ENCODE assay signal across 17 mouse cellular contexts in the genomic region with DNA sequence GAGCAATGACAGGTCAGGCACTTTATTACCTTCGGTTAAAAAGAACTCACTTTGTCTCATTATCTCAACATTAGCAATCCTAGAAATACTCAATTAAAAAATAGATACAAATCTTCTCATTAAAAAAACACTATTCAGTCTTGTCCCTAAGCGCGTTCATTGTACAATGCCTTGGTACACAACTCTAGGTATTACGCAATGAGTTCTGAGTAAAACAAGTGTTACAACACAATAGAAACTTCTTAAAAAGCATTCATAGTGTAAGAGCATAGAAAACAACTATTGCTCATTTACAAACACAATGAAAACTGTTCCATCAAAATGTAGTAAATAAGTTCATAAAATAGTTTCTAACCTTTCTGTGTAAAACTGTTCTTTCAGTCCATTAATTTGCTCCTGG.
DNase-seq lines count a peak whose midpoint lies in the region; ATAC-seq and TF ChIP-seq lines count a peak whose summit lies in the region.
"Had no signal": no experiment of that assay in that cellular context is flagged by ENCODE, and none has a peak within 500 bp of the region (broad histone marks: within the 10 kb centered on the region; RNA-seq: fewer than 3 reads in every experiment).

No protein-coding gene starts in this region.

- ATAC-seq in heart, embryonic 12.5 days (ENCODE audit: insufficient number of reproducible peaks, low FRiP score) = no peak
- ATAC-seq in lung, postnatal 0 days = peak; percentile 60; the same call in 1 of the 2 replicates
- ATAC-seq in granulocyte monocyte progenitor cell, adult 5-6 weeks (replicated peaks; ENCODE audit: poor library complexity, severe bottlenecking) = peak; percentile 48; the same call in 1 of the 2 replicates
- no peak for ATAC-seq in forebrain, embryonic 15.5 days (replicated peaks)
- ATAC-seq: liver, embryonic 12.5 days had no signal

- no peak overlapping the region for H3K4me2 ChIP-seq in heart, embryonic 12.5 days
- no peak overlapping the region for H3K4me2 ChIP-seq in lung, postnatal 0 days (replicated peaks; ENCODE audit: low read depth, low read length)
- H3K4me2 ChIP-seq in forebrain, embryonic 15.5 days (replicated peaks) = no peak overlapping the region
- H3K4me2 ChIP-seq: embryonic facial prominence, embryonic 12.5 days; hindbrain, embryonic 14.5 days; liver, embryonic 12.5 days had no signal

- no peak for TF ChIP-seq CTCF in lung, postnatal 0 days (IDR thresholded peaks at IDR 0.05)

- 0 out of 2 replicates have a peak overlapping the region, but pooled peaks have one; percentile 56 for H3K27ac ChIP-seq in heart, embryonic 12.5 days (ENCODE audit: poor library complexity, severe bottlenecking)
- H3K27ac ChIP-seq in lung, postnatal 0 days (ENCODE audit: low read length) = no peak overlapping the region
- H3K27ac ChIP-seq in forebrain, embryonic 15.5 days (replicated peaks) = no peak overlapping the region
- H3K27ac ChIP-seq: heart, adult 2 months; hindbrain, embryonic 14.5 days; liver, embryonic 12.5 days had no signal

- no peaks in the 10 kb centered on the region for H3K9me3 ChIP-seq in heart, embryonic 12.5 days (replicated peaks)
- no peaks in the 10 kb centered on the region for H3K9me3 ChIP-seq in lung, postnatal 0 days (ENCODE audit: low read length)
- no peaks in the 10 kb centered on the region for H3K9me3 ChIP-seq in forebrain, embryonic 15.5 days
- H3K9me3 ChIP-seq: embryonic facial prominence, embryonic 12.5 days; liver, embryonic 12.5 days had no signal

- H3K4me1 ChIP-seq in heart, embryonic 12.5 days (replicated peaks) = peaks cover 58% of the 10 kb centered on the region
- peaks cover 24% of the 10 kb centered on the region; the same call in 1 of the 2 replicates for H3K4me1 ChIP-seq in lung, postnatal 0 days (ENCODE audit: insufficient read depth, low read depth, low read length)
- H3K4me1 ChIP-seq in forebrain, embryonic 15.5 days = peaks cover 24% of the 10 kb centered on the region

- no peaks in the 10 kb centered on the region for H3K27me3 ChIP-seq in heart, embryonic 12.5 days (replicated peaks)
- no peaks in the 10 kb centered on the region for H3K27me3 ChIP-seq in lung, postnatal 0 days (replicated peaks; ENCODE audit: insufficient read depth, low read length)
- H3K27me3 ChIP-seq in forebrain, embryonic 15.5 days = no peaks in the 10 kb centered on the region
- H3K27me3 ChIP-seq: embryonic facial prominence, embryonic 12.5 days; liver, embryonic 12.5 days had no signal

- no peak overlapping the region for H3K9ac ChIP-seq in heart, embryonic 12.5 days
- H3K9ac ChIP-seq in lung, postnatal 0 days (replicated peaks; ENCODE audit: low read depth) = no peak overlapping the region
- H3K9ac ChIP-seq in forebrain, embryonic 15.5 days (replicated peaks) = no peak overlapping the region
- H3K9ac ChIP-seq: embryonic facial prominence, embryonic 12.5 days; hindbrain, embryonic 14.5 days; liver, embryonic 12.5 days had no signal

- peak; percentile 33; the same call in 1 of the 2 replicates for TF ChIP-seq EP300 in lung, postnatal 0 days (IDR thresholded peaks at IDR 0.05)

- H3K4me3 ChIP-seq in heart, embryonic 12.5 days = no peak overlapping the region
- no peak overlapping the region for H3K4me3 ChIP-seq in lung, postnatal 0 days (ENCODE audit: low read depth, low read length)
- H3K4me3 ChIP-seq in forebrain, embryonic 15.5 days = no peak overlapping the region
- H3K4me3 ChIP-seq: heart, adult 2 months; liver, embryonic 12.5 days had no signal

- 89% methylated on average over 4 of the region's 4 CpGs for WGBS in heart, embryonic 12.5 days
- WGBS in lung, postnatal 0 days = 57% methylated on average over 4 of the region's 4 CpGs
- WGBS in forebrain, embryonic 15.5 days = 81% methylated on average over 4 of the region's 4 CpGs

- DNase-seq in heart, adult 9 months (ENCODE audit: low spot score in 2 of 2) = no peak
- DNase-seq in lung, postnatal 0 days (ENCODE audit: low spot score) = peak; percentile 82
- DNase-seq in lung, postnatal 4 days = no peak
- no peak for DNase-seq in frontal cortex, postnatal 14 days (ENCODE audit: low spot score in 2 of 2)
- DNase-seq: adrenal gland, adult 8-10 months; cerebellum, adult 9-10 months; heart, postnatal 14 days; lung, adult 2 months; right cerebral cortex, postnatal 4 days; thymus, postnatal 4 days had no signal

- no peaks in the 10 kb centered on the region for H3K36me3 ChIP-seq in heart, embryonic 12.5 days
- no peaks in the 10 kb centered on the region for H3K36me3 ChIP-seq in lung, postnatal 0 days (ENCODE audit: insufficient read depth, low read length)
- H3K36me3 ChIP-seq in forebrain, embryonic 15.5 days = no peaks in the 10 kb centered on the region
- H3K36me3 ChIP-seq: embryonic facial prominence, embryonic 12.5 days; liver, embryonic 12.5 days had no signal

Comparison
In these comparisons a context has a peak if more than half of its experiments do, and no peak if none do; other contexts are left out.
1. ATAC-seq: peak in lung, postnatal 0 days (single experiment) and granulocyte monocyte progenitor cell, adult 5-6 weeks (single experiment); none in heart, embryonic 12.5 days (single experiment) and forebrain, embryonic 15.5 days (single experiment).